Mouse (Mus musculus) gastrocnemius, postnatal 14 days (tissue): ENCODE measurements at regions not wholly inside any gene's neighbourhood (a gene's known extent, or its start where the extent isn't known, plus 50 kb on each side); places are given as distances from the start of the nearest gene placed in this dataset.

ENCODE experiments used
- DNase-seq: peaks from one replicate; pipeline ENCODE4 v3.0.0; 2021; ENCODE audit warnings: mixed read lengths
- intact Hi-C: fragments of 180-260 bp; cut with DNase I; formaldehyde crosslinking; loops from one replicate; pipeline ENCODE4 v1.15.1; 2025; ENCODE audit warnings: low total_unique reads

DNA sequence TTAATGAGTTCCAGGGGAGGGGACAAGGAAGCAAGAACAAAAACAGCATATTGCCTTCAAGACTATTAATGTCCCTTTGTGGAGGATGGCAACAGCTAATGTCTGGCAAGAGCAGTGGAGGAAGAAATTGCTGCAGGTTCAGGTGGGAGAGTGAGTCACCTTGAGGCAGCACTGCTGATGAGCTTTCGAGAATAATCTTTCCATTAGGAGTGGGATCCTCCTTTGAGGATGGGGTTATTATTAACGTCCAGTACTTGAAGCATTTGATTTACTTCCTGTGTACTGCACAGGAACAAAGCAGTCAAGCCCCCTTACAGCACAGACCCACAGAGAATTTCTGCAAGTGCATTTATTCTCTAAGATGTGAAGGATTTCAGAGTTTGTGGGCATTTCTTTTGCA, 671.2 kb upstream of the Stxbp6 start:
- intact Hi-C loops: no loop called here

DNA sequence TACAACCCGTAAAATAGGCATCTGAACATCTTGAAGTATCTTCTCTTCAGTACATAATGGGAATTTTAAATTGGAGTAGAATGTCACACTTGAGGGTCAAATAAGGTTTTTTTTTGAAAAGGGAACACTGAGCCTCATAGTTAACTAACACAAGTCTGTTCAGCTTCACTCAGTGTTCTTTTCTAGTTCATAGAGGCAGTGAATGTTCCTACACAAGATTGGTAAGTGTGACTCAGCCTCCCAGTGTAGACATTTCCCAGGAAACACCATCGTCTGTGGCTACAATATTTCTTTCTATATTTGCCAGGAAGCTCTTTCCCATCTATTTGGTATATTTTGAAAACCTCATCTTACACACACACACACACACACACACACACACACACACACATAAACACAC, 670.1 kb upstream of the Stxbp6 start:
- intact Hi-C loops: no loop called here

More for the DNA sequence above, 671.2 kb upstream of the Stxbp6 start:
- DNase-seq: no peak

DNA sequence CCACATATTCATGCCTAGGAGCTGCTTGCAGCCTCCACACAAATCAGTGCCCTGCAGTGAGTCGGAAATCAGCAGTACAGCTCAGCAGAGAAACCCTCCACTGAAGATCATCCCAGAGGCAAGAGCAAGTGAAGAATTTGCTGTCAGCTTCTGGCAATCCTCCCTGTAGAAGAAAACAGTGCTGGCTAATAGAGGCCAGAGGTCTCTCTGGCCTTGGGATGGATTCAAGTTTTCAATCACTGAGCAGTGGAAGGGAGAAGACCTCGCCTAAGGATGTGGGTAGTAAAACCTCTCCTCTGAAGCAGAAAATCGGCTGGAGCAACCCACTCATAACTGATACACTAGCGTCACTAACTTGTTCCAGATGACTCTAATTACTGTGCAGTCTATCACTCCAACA, 659.2 kb upstream of the Stxbp6 start:
- intact Hi-C loops: no loop called here
- DNase-seq: no peak

More for the DNA sequence above, 670.1 kb upstream of the Stxbp6 start:
- DNase-seq: no peak

DNA sequence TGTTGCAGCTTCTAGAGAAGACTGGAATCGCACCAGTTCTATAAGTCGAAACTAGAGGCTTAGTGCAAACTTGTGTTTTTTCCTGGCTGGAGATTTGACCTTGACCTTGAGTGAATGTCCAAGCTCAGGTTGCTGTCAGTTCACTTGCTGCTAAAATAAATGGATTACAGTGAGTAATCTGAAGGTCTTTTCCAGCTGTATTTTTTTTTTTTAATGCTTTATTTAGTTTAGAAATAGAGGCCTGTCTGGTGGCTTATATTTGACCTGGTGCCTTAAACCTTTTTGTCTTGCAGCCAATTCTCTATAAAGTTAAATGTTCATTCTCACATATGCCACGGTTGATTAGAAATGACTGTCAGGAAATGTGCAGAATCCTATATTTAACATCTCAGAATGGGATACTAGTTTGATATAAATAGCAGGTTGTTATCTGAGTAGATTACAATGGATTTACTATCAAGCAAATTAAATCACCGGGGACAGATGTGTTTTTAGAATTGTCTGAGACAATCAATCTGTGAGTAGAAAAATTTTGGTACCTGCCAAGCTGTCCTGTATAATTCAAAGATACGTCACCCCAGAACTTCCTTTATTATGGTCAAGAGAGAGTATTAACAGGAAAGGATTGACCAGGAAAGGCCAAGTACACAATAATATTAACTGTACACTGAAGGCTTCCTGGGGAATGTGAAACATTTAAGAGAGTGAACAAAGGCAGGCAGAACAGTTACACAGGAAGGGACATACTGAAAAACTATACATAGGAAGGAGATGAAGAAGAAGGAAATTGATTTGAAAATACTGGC, 650.3 kb upstream of the Stxbp6 start:
- no peak for DNase-seq
- intact Hi-C loops: no loop called here

DNA sequence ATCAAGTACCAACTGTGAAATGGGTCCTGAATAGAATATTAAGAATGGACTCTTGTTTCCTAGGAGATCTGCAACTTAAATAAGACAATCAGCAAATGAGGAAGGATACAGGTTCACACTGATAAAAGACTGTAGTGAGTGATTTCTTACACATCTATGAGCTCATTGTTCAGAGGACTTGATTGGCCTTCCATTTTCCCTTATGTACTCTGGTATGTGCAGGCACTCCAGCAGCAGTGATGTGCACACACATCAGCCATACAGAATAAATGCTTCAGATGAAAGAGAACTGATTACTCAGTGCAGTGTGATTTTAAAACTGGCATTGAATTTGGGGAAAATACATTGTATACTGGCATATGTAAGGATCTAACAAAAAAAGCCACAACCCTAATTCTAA, 636.8 kb upstream of the Stxbp6 start:
- intact Hi-C loops: no loop called here

DNA sequence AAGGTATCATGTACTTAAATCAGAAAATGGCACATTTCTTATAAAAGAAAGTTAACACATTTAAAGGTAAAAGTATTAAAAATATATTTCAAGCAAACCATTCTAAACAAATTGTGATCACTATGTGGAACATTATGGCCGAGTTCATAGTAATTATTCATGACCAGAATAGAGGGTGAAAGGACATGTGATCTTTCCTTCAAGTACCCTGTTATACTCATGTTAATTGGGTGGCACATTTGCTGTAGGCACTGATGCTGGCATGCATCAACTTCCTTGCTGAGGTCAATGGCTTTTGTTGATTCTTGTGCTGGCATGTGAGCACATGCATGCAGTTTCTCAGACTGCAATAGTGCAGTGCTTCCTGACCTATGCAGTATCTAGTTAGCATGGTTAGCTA, 636.3 kb upstream of the Stxbp6 start:
- DNase-seq: no peak
- intact Hi-C loops: no loop called here

More for the DNA sequence above, 636.8 kb upstream of the Stxbp6 start:
- DNase-seq: no peak

DNA sequence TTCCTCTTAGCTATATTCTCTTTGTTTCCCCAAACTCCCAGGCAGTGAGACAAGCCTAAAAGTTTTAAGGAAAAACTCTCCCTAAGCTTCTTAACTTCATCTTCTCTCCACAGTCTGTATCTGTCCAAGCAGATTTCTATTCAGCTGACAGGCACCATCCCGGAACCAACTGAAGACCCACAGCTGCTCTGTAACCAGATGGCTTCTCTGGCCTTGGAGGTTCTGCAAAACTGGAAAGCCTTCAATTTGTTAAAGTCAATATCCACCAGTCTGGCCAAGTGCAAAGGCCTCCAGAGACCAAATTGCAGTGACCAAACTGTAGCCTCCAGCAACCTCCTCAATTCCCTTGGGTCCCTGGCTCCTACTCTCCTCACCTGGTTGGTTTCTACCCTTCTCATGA, 614.8 kb upstream of the Stxbp6 start:
- no peak for DNase-seq
- intact Hi-C loops: no loop called here

DNA sequence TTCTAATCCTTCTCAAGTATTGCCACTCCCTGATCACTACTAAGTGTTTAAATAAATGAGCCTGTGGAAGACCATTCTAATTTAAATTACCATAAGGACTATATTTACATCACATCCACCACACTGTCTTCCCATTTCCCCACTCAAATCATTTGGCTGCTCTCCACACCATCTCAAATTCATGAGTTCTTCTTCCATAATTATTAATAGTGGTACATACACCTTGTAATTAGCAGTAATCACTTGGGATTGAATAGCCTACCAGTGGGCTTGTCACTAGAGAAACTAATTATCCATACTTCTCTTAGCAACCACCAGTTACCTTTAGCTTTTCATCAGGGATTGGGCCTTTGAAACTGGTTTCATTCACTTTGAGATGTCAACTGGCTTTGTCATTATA, 612.3 kb upstream of the Stxbp6 start:
- intact Hi-C loops: no loop called here
- DNase-seq: no peak

DNA sequence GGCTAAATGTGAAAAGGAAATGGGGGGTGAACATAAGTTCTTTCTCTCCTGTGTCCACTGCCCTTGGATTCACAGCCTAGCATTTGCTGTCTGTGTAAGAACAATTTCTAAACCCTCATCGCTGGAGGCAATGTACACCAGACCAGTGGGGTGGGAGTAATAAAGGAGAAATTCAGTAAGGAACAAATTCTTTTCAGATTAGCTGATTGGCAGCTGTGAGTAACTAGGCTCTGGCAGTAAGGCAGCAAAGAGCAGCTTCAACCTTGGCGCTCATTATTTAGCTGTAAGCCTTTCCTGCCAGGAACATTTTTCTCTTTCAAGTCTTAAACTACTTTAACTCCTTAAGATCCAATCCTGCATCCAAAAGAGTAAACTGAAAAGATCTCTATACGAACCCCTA, 597.9 kb upstream of the Stxbp6 start:
- intact Hi-C loops: no loop called here
- no peak for DNase-seq

DNA sequence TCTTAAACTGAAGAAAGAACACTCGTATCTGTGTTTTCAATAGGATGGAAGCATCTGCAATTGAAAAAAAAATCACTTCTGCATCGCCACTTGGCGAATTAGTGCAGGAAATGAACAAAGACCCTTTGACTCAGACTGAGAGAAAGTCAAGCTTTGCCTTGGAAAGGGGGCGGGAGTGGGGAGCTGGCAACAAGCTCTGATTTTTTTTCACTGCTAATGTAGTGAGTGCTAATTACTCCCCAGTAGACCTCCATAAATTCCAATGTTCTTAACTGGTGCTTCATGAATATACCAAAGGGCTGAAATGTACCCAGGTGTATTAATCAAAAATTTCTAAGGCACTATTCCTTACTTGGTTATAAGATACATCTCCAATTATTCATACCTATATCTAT, 597.0 kb upstream of the Stxbp6 start:
- no peak for DNase-seq
- intact Hi-C loops: no loop called here

DNA sequence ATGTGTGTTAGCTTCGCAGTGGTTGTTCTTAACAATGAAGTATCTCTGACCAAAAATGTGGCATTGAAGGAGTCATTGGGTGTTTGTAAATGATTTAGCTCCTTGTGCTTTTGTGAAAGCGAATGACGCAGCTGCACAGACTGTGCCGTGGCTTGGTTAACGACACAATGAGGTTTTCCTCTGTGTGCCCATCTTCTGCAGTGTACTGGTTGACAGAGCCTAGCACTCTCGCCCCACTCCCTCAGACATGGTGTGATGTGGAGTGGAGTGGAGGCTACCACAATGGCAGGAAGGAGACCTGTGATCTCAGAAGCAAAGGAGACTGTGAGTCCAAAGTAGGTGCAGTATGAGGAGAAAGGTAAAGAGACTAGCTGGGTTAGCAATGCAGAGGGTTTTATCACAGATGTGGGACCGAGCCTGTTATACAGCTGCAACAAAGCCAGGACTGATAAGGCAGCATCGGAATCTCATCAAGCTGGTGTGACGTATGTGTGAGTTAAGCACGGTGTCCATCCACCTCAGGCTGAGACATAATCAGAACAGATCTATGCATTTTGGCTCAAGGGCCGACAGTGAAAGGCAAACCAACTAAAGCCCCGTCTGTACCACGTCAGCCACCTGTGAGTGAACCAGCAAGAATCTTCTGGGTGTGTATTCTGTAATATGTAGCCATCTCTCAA, 596.5 kb upstream of the Stxbp6 start:
- intact Hi-C loops: no loop called here
- no peak for DNase-seq

DNA sequence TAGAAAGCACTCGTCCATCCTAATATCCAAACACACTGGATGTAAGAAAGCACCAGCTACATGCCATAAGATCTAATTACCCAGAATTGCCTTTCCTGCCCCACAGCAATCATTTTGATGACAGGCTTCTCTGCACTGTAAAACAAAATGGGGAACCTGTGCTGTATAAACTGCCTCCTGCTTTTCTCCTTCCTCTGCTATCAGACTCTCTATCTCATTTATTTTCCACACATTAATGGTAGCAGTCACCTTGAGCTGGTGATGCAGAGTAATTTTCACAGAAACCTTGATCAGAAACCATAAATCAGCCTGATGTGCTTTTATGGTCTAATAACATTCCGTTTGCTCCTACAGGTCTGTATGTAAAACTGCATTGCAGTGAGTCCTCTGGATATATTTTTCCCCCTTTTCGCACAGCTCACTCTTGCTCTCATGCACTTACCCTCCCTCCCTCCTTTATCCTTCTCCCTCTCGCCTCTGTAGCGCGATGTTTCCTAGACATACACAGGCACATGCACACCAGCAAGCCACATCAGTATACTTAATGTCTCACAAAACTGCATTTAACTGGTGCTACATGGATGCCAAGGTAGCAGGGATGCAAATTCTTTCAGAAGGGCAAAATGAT, 595.9 kb upstream of the Stxbp6 start:
- no peak for DNase-seq
- intact Hi-C loops: no loop called here

DNA sequence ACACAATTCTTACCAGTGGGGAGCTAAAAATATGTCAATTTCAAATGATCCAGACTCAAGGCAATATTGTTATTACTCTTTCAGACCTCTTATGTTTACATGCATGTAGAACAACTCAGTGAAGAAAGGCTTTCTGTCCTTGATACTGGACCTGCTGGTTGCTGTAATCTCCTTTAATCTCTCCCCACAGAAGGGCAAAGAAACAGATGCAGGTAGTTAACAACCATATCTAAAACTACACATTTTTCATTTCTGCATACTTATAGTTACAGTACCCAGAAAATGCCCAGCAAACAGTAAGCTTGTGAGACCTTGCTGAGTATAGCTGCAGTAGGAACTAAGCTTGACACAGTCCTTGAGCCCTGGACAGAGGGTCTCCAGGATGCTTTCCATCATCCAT, 585.1 kb upstream of the Stxbp6 start:
- DNase-seq: no peak
- intact Hi-C loops: no loop called here

DNA sequence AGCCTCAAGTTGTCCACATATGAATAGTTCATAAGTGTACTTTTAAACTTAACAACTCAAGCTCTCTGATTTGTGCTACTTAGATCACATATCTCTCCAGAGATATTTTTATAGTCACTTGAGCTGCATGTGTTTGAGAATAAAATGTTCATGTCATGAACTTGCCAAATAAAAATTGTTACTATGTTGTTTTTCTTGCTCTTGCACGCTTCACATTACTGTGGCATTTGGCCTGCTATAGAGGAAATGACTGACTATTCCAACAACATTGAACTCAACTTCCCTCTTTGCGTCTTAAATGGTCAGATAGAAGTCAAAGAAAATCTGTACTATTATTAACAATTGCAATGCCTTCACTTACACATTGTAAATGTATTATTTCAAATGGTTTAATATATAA, 582.1 kb upstream of the Stxbp6 start:
- DNase-seq: no peak
- intact Hi-C loops: no loop called here

DNA sequence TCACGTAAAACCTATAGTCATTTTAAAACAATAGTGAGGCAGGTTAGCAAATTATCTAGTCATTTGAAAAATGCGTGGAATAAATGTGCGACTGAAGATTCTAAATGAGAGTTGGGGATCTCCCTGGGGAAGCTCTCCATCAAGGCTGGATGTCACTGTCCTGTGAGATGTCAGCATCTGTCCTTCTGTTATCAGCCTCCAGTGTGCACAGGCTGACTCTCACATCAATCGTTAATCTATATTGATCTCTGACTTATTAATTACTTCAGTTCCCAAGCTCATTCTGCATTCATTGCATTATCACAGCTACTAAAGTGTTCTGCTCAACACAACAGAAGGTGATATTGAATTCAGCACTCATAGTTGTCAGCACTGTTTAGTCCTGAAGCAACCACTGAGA, 574.1 kb upstream of the Stxbp6 start:
- intact Hi-C loops: no loop called here
- DNase-seq: no peak

DNA sequence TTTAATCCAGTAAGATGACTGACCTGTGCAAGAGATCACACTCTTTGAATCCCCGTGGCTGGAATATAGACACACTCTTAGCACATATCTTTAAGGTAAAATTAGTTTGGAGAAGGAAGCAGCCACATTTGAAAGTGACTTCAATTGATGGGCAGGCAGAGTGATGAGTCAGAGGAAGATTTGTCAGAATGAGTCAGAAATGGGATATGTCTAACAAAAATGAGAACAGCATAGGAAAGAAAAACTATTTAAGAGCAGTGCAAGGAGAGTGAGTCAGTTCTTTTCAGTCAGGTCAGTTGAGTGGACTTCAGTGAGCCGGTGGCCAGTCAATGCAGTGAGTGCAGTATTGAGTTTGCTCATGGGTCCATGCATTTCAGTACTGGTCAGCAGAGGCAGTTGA, 569.7 kb upstream of the Stxbp6 start:
- DNase-seq: no peak

DNA sequence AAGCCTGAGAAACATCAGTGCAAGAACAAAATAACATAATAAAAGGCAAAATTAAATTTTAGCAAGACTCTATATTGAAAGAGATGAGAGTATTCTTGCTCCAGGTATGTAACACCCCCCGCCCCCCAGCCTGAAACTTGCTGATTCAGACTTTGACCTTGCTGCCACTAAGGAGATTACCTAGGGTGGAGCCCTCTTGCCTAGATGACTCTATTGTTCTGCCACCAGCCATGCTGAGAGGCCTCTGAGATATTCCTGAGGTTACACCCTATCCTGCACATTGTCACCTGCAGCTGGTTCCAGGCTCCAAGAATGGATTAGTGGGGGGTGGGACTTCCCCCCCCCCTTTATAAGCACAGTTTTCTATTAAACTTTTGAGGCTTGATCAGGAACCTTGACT, 548.3 kb upstream of the Stxbp6 start:
- no peak for DNase-seq
- intact Hi-C loops: no loop called here

More for the DNA sequence above, 569.7 kb upstream of the Stxbp6 start:
- intact Hi-C loops: no loop called here

DNA sequence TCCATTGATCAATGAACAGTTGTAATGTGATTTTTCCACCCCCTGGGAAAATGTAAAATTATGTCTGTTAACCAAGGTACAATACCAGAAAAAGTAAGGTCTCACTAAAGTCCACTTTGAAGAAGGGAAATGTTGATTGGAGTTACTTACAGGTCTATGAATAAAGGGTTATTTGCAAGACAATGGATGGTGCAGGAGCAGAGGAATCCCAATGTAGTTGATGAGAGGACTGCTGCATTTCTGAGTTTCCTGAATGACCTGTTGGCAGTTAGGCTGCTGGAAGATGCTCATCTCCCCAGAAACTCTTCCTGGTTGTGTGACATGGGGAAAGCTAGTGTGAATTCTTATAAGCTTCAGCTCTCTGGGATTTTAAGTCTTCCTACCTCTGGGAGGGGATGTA, 545.5 kb upstream of the Stxbp6 start:
- intact Hi-C loops: no loop called here
- DNase-seq: no peak

DNA sequence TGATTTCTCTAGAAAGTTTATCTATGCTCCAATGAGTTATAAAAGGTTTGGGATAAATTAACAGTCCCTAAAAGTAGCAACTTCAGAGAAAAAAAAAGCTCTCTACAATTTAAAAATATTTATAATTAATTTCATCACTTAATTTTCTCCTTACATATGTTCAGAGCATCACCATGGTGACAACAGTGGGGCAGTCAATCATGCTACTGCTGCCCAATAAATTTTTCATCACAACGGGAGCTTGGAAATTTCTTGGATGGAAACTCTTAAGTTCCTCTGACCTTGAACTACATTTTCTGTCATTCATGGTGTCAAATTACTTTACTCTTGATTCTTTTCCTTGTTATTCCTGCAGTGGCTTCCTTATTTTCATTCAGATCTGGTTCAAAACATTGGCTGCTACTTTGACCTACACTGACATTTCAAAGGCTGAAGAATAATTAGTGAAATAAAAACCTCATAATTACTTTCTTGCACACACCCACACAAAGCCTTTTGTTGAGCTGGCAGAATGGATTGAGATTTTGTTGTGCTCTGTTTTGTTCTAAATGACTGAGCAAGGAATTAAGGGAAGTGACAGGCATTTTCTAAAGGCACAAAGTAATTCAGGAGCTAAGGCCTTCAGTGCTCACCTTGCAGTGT, 540.1 kb upstream of the Stxbp6 start:
- intact Hi-C loops: no loop called here
- no peak for DNase-seq

DNA sequence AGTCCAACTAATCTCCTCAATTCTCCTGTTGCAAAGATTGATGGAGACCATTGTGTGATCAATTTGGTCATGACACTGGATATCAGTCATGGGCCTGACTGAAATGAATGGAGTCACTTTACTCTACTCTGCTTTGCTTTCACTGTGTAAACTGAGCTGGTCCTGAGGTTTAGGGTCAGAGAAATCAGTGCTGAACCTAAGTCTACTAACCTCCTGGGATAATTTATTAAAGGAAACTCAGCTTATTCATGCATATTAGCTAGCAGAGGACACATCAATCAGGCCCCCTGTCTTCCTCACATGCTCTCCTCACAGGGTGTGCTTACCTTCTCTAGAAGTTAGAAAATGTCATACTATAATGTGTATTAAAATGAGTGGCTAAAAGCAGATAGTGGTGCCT, 539.6 kb upstream of the Stxbp6 start:
- intact Hi-C loops: no loop called here
- DNase-seq: no peak
